Mouse (Mus musculus) forebrain, embryonic 11.5 days (tissue): ENCODE data around the gene Il22ra1. TPM values are rescaled to one million over a fixed set of nuclear protein-coding genes. Genes with fewer than 3 reads are reported as not detected.

Experiments
- ATAC-seq: fragments of 200-750 bp; cut with Nextera tagmentation; replicated peaks from 2 replicates; pipeline ENCODE4 v1.8.0; 2017; ENCODE audit warnings: moderate TSS enrichment; ENCODE audit not compliant: low FRiP score
- DNase-seq: peaks from one replicate; pipeline ENCODE4 v3.0.0-alpha.2; 2017; ENCODE audit warnings: low spot score
- H3K27ac ChIP-seq: fragments of 300-500 bp; sonication (generic); 2 replicates; pipeline ENCODE4 v1.5.1; 2014; ENCODE audit warnings: low read depth, low read length
- H3K27me3 ChIP-seq: fragments of 300-500 bp; sonication (generic); 2 replicates; pipeline ENCODE4 v1.6.1; 2014; ENCODE audit warnings: mild to moderate bottlenecking, low read length, mixed read lengths; ENCODE audit not compliant: control insufficient read depth, insufficient read depth
- H3K36me3 ChIP-seq: fragments of 300-500 bp; sonication (generic); 2 replicates; pipeline ENCODE4 v1.6.1; 2014; ENCODE audit warnings: mild to moderate bottlenecking, low read length, moderate library complexity, mixed read lengths; ENCODE audit not compliant: control insufficient read depth, insufficient read depth
- H3K4me1 ChIP-seq: fragments of 300-500 bp; sonication (generic); replicated peaks from 2 replicates; pipeline ENCODE4 v1.6.1; 2014; ENCODE audit warnings: low read length, mixed read lengths; ENCODE audit not compliant: control insufficient read depth, insufficient read depth
- H3K4me2 ChIP-seq: fragments of 300-500 bp; sonication (generic); 2 replicates; pipeline ENCODE4 v1.6.1; 2014; ENCODE audit warnings: low read depth, mild to moderate bottlenecking, low read length, moderate library complexity, mixed read lengths; ENCODE audit not compliant: severe bottlenecking
- H3K4me3 ChIP-seq: fragments of 300-500 bp; sonication (generic); 2 replicates; pipeline ENCODE4 v1.5.1; 2014; ENCODE audit warnings: low read depth, low read length
- H3K9ac ChIP-seq: fragments of 300-500 bp; sonication (generic); 2 replicates; pipeline ENCODE4 v1.6.1; 2014; ENCODE audit warnings: low read length
- H3K9me3 ChIP-seq: fragments of 300-500 bp; sonication (generic); 2 replicates; pipeline ENCODE4 v1.6.1; 2016; ENCODE audit warnings: low read length, mixed read lengths; ENCODE audit not compliant: control insufficient read depth
- WGBS: fragments of 180-500 bp; shearing (Covaris S2); extraction: QIAGEN DNeasy Blood & Tissue Kit; methylation state at CpG from one replicate; pipeline ENCODE4 v1.1.7; 2014; 5-methylcytosine and 5-hydroxymethylcytosine counted together
- polyA plus RNA-seq: library from polyadenylated mRNA; unstranded; fragments of >200 nt; fragmentation: Nextera tagmentation; extraction: Ambion mirVana; gene quantifications from 2 replicates; pipeline ENCODE4 v1.2.1, GENCODE M21; 2014

The Il22ra1 gene
- polyA plus RNA-seq, 1 experiment from 2014 or later = not detected

DNA sequence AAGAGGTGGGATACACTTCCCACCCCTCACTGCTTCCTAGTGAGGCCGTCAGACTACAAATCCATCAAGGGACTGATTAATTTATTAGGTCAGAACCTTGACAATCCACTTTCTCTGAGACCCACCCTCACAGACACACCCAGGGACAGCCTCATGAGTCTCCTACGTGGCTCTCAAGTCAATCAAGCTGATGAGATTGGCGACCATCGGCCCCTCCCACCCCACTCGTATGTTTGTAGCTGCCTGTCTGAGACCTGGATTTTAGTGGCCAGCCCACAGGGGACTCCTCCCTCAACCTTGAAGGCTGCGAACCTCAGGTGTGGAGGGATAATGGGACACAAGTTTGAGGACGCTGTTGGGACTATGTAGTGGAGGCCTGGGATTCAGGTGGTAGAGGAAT lies 11.2 kb downstream of the Il22ra1 start:
- H3K4me1 ChIP-seq = no peaks in the 10 kb centered on the region
- ATAC-seq (no peak), DNase-seq (no peak)
- H3K9me3 ChIP-seq = no peaks in the 10 kb centered on the region; the same call in 1 of the 2 replicates
- 79% methylated on average over 7 of the region's 7 CpGs for WGBS
- H3K27ac ChIP-seq = no peak overlapping the region
- no peak overlapping the region for H3K4me3 ChIP-seq
- no peak overlapping the region for H3K9ac ChIP-seq
- H3K27me3 ChIP-seq = no peaks in the 10 kb centered on the region
- no peak overlapping the region for H3K4me2 ChIP-seq
- no peaks in the 10 kb centered on the region for H3K36me3 ChIP-seq

DNA sequence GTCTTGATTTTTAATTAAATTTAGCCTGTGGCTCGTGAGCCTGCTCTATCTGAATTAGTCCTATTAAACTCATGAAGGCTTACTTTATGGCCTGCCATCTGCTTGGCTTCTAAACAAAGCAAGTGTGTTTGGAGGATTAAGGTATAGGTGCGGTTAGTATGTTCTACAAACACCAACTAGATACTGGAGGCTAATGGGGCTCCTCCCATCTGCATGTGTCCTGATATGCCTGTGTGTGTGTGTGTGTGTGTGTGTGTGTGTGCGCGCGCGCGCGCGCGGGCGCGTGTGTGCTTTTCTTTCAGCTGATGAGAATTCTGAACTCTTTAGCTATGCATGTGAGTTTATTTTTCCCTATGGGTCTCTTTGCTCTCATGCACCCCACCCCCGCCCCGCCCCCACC lies 11.7 kb downstream of the Il22ra1 start:
- Histone ChIP-seq H3K9ac (no peak overlapping the region), H3K27me3 (no peaks in the 10 kb centered on the region), H3K4me2 (no peak overlapping the region), H3K27ac (no peak overlapping the region), H3K4me1 (no peaks in the 10 kb centered on the region), H3K4me3 (no peak overlapping the region), H3K36me3 (no peaks in the 10 kb centered on the region), H3K9me3 (no peaks in the 10 kb centered on the region; the same call in 1 of the 2 replicates)
- WGBS = 93% methylated on average over 14 of the region's 14 CpGs
- ATAC-seq (no peak), DNase-seq (no peak)

DNA sequence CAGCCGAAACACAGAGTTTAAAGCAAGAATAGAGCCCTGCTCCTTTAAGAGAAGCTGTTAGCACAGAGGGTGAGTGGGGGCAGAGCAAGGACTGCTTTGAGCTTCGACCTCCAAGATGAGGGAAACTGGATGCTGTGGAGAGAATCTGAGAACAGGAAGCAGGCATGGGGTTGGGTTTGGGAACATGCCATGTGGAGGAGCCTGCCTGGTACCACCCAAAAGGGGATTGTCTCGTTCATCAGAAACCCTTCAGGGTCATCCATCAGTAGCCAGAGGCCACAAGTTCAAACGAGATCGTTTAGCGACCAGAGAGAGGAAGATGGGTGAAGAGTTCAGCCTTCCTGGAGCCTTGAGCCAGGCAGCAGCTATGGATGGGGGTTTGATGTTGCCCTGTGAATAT lies 15.5 kb downstream of the Il22ra1 start:
- Histone ChIP-seq H3K9me3 (no peaks in the 10 kb centered on the region), H3K27ac (no peak overlapping the region), H3K4me3 (no peak overlapping the region), H3K27me3 (no peaks in the 10 kb centered on the region), H3K4me1 (no peaks in the 10 kb centered on the region), H3K4me2 (no peak overlapping the region), H3K9ac (no peak overlapping the region), H3K36me3 (no peaks in the 10 kb centered on the region)
- ATAC-seq (no peak), DNase-seq (no peak)
- 70% methylated on average over 6 of the region's 6 CpGs for WGBS

DNA sequence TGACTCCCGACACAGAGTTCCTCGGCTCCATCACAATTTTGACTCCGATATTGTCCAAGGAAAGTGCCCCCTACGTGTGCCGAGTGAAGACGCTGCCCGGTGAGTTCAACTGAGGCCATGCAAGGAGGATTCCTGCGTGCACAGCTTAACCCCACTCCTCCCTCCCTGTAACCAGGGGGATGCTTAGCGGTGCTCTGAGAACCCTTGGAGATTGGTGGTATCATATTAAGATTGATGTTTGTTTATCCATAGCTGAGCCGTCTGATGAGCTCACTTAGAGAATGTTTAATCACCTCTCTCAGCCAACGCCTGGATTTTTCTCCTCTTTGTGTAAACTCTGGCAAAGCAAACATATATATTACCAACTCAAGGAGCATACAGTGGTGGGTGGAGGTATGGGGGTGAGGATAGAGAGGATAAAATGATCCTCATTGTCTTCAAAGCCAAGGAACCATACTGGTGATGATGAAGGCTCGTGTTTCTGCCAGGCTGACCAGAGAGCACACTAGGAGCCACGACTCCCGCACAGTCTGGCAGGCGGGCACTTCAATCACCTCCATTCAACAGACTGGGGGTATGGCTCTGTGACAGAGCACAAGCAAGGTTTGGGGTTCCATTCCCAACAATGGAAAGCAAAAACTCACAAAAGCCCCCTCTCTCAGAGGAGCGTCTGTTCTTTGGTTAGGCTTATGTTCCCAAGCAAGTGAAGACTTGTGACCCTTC lies 16.9 kb downstream of the Il22ra1 start:
- no peak overlapping the region for H3K4me3 ChIP-seq
- H3K27me3 ChIP-seq = no peaks in the 10 kb centered on the region
- DNase-seq (no peak), ATAC-seq (no peak)
- WGBS = 73% methylated on average over 16 of the region's 16 CpGs
- H3K36me3 ChIP-seq = no peaks in the 10 kb centered on the region
- no peaks in the 10 kb centered on the region for H3K4me1 ChIP-seq
- H3K27ac ChIP-seq = no peak overlapping the region
- H3K4me2 ChIP-seq = no peak overlapping the region
- no peak overlapping the region for H3K9ac ChIP-seq
- no peaks in the 10 kb centered on the region for H3K9me3 ChIP-seq

DNA sequence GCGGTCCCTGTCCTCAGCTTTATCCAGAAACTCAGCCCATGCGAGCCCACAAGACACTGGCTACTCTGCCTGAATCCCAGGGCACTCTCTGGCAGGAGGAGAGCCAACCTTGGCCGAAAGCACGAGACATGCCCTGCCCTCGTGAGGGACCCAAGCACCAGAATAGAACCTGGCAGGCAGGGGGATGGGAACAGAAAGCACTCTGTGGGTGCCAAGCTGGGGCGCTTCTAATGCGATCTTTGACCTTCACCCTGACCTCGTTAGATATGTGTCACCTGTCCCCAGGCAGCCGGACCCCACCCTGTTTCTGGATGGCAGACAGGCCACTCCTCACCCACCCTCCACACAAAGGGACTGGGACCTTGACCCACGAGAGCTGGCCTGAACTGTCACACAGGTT lies 17.6 kb downstream of the Il22ra1 start:
- Histone ChIP-seq H3K4me1 (no peaks in the 10 kb centered on the region), H3K4me3 (no peak overlapping the region), H3K9ac (no peak overlapping the region), H3K27me3 (no peaks in the 10 kb centered on the region), H3K9me3 (no peaks in the 10 kb centered on the region), H3K4me2 (no peak overlapping the region), H3K36me3 (no peaks in the 10 kb centered on the region), H3K27ac (no peak overlapping the region)
- ATAC-seq (no peak), DNase-seq (no peak)
- 82% methylated on average over 10 of the region's 10 CpGs for WGBS

DNA sequence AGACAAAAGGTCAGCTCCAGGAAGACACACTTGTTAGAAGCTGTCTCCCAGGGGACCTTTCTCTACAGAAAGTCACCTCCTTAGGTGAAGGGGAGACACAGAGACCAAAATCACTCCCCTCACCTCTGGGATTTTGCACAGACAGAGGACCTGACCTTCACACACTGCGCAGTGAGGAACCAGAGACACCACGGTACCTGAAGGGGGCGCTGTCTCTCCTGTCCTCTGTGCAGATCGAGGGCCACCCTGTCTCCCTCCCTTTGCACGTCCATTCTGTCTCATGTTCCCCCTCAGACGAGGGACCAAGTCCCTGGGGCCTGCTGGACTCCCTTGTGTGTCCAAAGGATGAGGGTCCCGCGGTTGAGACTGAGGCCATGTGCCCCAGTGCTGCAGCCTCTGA lies 22.9 kb downstream of the Il22ra1 start:
- WGBS = 79% methylated on average over 8 of the region's 8 CpGs
- no peak overlapping the region for H3K27ac ChIP-seq
- DNase-seq = no peak
- no peaks in the 10 kb centered on the region for H3K27me3 ChIP-seq
- no peak overlapping the region for H3K4me2 ChIP-seq
- no peak for ATAC-seq
- no peak overlapping the region for H3K4me3 ChIP-seq
- H3K9ac ChIP-seq = no peak overlapping the region
- no peaks in the 10 kb centered on the region for H3K4me1 ChIP-seq
- no peaks in the 10 kb centered on the region for H3K9me3 ChIP-seq
- no peaks in the 10 kb centered on the region for H3K36me3 ChIP-seq

DNA sequence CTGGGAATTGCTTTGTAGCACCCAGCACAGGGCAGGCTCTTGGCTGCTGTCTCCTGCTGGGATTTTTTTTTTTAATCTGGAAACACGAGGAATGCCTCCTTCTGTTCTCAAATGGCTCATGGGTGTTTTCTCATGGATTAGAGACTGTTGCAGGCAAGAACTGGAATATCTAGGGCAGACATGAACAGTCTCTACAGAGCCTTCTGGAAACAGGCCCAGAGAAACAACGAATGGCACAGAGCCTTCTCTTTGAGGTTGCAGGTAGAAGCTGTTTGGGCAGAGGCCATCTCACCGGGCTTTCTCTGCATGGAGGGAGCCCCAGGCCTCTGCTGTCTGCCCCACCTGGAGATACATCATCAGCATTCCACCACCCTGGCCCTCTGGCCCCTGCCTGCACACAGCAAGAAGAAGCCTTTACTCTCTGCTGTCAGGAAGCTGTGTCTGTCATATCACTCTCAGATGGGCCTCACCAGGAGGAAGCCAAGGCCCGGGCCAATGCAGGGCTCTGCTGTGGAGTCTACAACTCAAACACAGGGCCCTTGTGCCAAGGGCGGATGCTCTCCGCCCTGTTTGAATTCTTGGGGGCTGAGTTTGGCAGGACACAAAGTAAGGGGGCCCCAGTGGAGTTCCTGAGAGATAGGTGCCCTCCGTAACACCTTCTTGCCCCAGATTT lies 24.3 kb downstream of the Il22ra1 start:
- no peaks in the 10 kb centered on the region for H3K36me3 ChIP-seq
- DNase-seq = no peak
- H3K9me3 ChIP-seq = no peaks in the 10 kb centered on the region
- H3K27me3 ChIP-seq = no peaks in the 10 kb centered on the region
- H3K27ac ChIP-seq = no peak overlapping the region
- H3K4me2 ChIP-seq = no peak overlapping the region
- H3K9ac ChIP-seq = no peak overlapping the region
- no peak overlapping the region for H3K4me3 ChIP-seq
- no peaks in the 10 kb centered on the region for H3K4me1 ChIP-seq
- WGBS = 82% methylated on average over 7 of the region's 7 CpGs
- ATAC-seq = no peak

DNA sequence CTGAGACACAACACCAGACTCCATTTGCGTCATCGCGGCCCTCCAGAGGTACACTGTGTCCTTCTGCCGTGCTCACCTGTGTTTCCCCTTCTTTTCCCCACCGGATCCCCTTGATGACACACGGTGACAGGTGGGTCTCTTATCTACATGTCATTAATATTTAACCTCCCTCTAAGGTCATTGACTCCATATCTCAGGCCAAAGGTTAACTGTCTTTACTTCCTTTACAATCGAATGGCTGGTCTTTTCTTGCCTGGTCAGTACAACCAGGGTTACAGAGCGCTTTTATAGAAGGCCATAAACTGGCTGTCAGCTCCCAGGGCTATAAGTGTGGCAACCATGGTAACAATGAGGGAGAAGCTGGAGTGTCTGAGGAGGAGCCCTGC lies 24.8 kb downstream of the Il22ra1 start:
- Histone ChIP-seq H3K9me3 (no peaks in the 10 kb centered on the region), H3K27me3 (no peaks in the 10 kb centered on the region), H3K36me3 (no peaks in the 10 kb centered on the region), H3K9ac (no peak overlapping the region), H3K4me3 (no peak overlapping the region), H3K27ac (no peak overlapping the region), H3K4me2 (no peak overlapping the region), H3K4me1 (no peaks in the 10 kb centered on the region)
- 90% methylated on average over 8 of the region's 8 CpGs for WGBS
- DNase-seq = no peak
- ATAC-seq = no peak

DNA sequence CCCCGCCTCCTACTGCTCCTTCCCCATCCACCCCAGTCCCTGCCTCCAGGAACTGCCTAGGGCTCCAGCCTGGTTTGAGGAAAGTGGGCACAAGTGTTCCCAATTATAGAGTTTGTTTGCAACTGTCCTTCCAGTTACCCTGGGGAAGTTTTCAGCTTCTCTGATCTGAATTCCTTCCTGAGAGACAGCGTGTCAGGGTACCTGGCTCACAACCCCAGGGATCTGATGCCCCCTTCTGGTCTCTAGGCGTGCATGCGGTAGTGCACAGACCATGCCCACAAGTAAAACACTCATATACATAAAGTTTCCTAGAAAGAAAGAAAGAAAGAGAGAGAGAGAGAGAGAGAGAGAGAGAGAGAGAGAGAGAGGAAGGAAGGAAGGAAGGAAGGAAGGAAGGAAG lies 30.4 kb downstream of the Il22ra1 start:
- Histone ChIP-seq H3K9me3 (no peaks in the 10 kb centered on the region), H3K36me3 (no peaks in the 10 kb centered on the region), H3K4me3 (no peak overlapping the region), H3K27ac (no peak overlapping the region), H3K4me2 (no peak overlapping the region), H3K27me3 (no peaks in the 10 kb centered on the region), H3K9ac (no peak overlapping the region), H3K4me1 (no peaks in the 10 kb centered on the region)
- ATAC-seq (no peak), DNase-seq (no peak)
- WGBS = 36% methylated on average over 4 of the region's 4 CpGs
